Mouse (Mus musculus): ENCODE measurements around the gene Gabra1.

- TF ChIP-seq USF1 (IDR thresholded peaks at IDR 0.05; ENCODE audit: low read depth) (no peak), MAX (IDR thresholded peaks at IDR 0.05; ENCODE audit: low read depth) (no peak), POLR2A (IDR thresholded peaks at IDR 0.05; ENCODE audit: insufficient read length, low read depth) (no peak), MYOD1 (IDR thresholded peaks at IDR 0.05; ENCODE audit: control insufficient read depth in 1 of 3, insufficient read length in 2 of 3, low read depth in 2 of 3) (no peak), POLR2AphosphoS2 (IDR thresholded peaks at IDR 0.05; ENCODE audit: insufficient read length, low read depth) (no peak), CEBPB (IDR thresholded peaks at IDR 0.05; ENCODE audit: insufficient read depth, poor library complexity, severe bottlenecking) (no peak)
Observed at GRCm38 (mm10) chr11:42151396-42151795, 31.3 kb downstream of the Gabra1 start.

All from myocyte (in vitro differentiated cells).